Mouse (Mus musculus) v-Abl transformed pro-B cells (cell line): ENCODE measurements around the gene Hist1h4f.

Experiments used
- in situ Hi-C, 2 experiments: fragments of 400-800 bp; cut with MboI; formaldehyde crosslinking; loops; one replicate each; pipeline ENCODE4 v1.15.1; 2025; ENCODE audit not compliant: unreplicated experiment in 2 of 2

Hist1h4f gene

DNA sequence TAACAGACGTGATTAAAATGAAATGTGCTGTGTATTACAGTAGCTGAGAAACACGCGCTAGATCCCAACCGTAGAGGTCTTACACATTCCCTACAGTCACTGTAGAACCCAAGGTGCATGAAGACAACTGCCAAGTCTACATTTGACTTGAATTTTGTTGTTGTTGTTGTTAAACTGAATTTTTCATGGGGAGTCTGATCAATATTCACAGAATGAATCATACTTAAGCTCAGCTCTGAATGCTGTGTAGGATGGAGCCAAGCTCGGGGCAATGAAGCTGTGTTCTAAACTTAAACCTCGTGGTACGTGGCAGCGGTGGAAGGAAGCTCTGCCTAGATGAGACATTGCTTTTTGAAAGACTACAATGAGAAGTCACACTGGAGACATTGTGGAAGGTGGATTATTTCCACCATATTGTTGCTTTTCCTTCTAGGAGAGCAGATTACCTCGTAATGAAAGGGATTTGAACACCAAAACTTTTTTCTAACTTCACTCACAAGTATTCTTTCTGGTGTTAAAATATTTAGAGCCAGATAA lies 49.3 kb downstream of the Hist1h4f start:
- in situ Hi-C loops = no loop called here

DNA sequence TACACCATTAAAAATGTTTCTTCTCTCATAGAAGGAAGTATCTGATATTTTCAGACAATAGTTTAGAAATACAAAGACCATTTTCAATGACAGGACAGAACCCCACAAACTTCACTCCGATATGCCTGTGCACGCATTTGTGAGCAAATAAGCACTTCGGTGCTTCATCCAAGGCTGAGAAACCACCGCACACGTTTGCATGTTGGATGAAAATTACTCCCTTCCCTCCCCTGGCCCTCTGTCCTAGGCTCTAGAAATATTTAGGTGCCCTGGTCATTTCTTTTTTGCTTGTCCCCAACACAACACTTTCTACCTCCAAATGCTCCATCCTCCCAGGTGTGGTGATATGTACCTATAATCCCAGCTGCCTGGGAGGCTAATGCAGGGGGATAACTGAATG lies 49.9 kb downstream of the Hist1h4f start:
- in situ Hi-C loops = no loop called here
